Mouse (Mus musculus) liver, embryonic 16.5 days (tissue): ENCODE measurements around the gene Rapgefl1. TPM values are rescaled to one million over a fixed set of nuclear protein-coding genes. Genes with fewer than 3 reads are reported as not detected.
A peak's percentile ranks its signal among the peaks of the same experiment; 100 is the strongest.

Experiments
- ATAC-seq: fragments of 200-750 bp; cut with Nextera tagmentation; 2 replicates; pipeline ENCODE4 v1.8.0; 2017; ENCODE audit warnings: low read depth, mild to moderate bottlenecking, moderate number of reproducible peaks, moderate library complexity
- H3K27ac ChIP-seq: fragments of 300-500 bp; sonication (generic); 2 replicates; pipeline ENCODE4 v1.5.1; 2014; ENCODE audit warnings: mild to moderate bottlenecking, low read length
- H3K27me3 ChIP-seq: fragments of 300-500 bp; sonication (generic); 2 replicates; pipeline ENCODE4 v1.6.1; 2014; ENCODE audit warnings: low read depth, low read length, mixed read lengths; ENCODE audit not compliant: control insufficient read depth, insufficient read depth
- H3K36me3 ChIP-seq: fragments of 300-500 bp; sonication (generic); 2 replicates; pipeline ENCODE4 v1.6.1; 2014; ENCODE audit warnings: mild to moderate bottlenecking; ENCODE audit not compliant: control insufficient read depth, insufficient read depth
- H3K4me1 ChIP-seq: fragments of 300-500 bp; sonication (generic); 2 replicates; pipeline ENCODE4 v1.6.1; 2014; ENCODE audit warnings: low read depth, low read length, mixed read lengths; ENCODE audit not compliant: control insufficient read depth
- H3K4me2 ChIP-seq: fragments of 300-500 bp; sonication (generic); 2 replicates; pipeline ENCODE4 v1.6.1; 2014; ENCODE audit warnings: low read depth, low read length, mixed read lengths
- H3K4me3 ChIP-seq: fragments of 300-500 bp; sonication (generic); 2 replicates; pipeline ENCODE4 v1.5.1; 2014; ENCODE audit warnings: low read depth, mild to moderate bottlenecking, low read length
- H3K9ac ChIP-seq: fragments of 300-500 bp; sonication (generic); 2 replicates; pipeline ENCODE4 v1.6.1; 2014; ENCODE audit warnings: low read depth, low read length
- H3K9me3 ChIP-seq: fragments of 300-500 bp; sonication (generic); replicated peaks from 2 replicates; pipeline ENCODE4 v1.6.1; 2016; ENCODE audit warnings: low read length; ENCODE audit not compliant: control insufficient read depth
- WGBS: fragments of 180-500 bp; shearing (Covaris S2); extraction: QIAGEN DNeasy Blood & Tissue Kit; methylation state at CpG from one replicate; pipeline ENCODE4 v1.1.7; 2014; ENCODE audit not compliant: insufficient replicate concordance; 5-methylcytosine and 5-hydroxymethylcytosine counted together
- polyA plus RNA-seq: library from polyadenylated mRNA; unstranded; fragments of >200 nt; fragmentation: Nextera tagmentation; extraction: Ambion mirVana; gene quantifications from 2 replicates; pipeline ENCODE4 v1.2.1, GENCODE M21; 2015

Gene Rapgefl1
- polyA plus RNA-seq = 0.06 and 0.18 TPM in 2 replicates

GRCm38 (mm10) chr11:98836651-98837141 lies at the start of gene Rapgefl1:
TSS of gene Rapgefl1 (plus strand) at chr11:98836785.
- peaks cover 30% of the 10 kb centered on the region for H3K27me3 ChIP-seq
- H3K4me3 ChIP-seq = peak within 1 kb of the TSS; percentile 68
- H3K27ac ChIP-seq = no peak within 1 kb of the TSS
- peaks cover 18% of the 10 kb centered on the region for H3K36me3 ChIP-seq
- peak within 1 kb of the TSS; percentile 98 for H3K4me2 ChIP-seq
- peaks cover 16% of the 10 kb centered on the region for H3K4me1 ChIP-seq
- WGBS = 0% methylated on average over 46 of the region's 48 CpGs
- ATAC-seq = peak; percentile 93
- H3K9ac ChIP-seq = peak within 1 kb of the TSS; percentile 64
- H3K9me3 ChIP-seq = no peaks in the 10 kb centered on the region

DNA sequence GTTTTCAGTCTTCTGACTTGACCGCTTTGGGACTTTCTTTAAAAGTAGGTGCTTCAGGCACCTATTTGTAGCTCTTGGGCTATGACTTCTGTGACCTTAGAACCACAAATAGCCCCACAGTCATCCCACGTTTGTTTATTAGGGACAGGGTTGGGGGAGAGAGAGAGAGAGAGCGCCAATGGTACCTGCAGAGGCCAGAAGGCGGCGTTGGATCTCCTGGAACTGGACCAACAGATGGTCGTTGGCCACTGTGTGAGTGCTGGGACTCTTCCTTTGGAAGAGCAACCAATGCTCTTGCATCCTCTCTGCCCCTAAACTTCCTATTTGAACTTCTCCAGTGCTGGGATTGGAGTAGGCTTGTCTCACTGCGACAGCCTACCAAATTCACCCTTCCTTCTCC lies 49.4 kb upstream of the Rapgefl1 start:
- Histone ChIP-seq H3K36me3 (no peaks in the 10 kb centered on the region), H3K9me3 (no peaks in the 10 kb centered on the region), H3K4me2 (no peak overlapping the region), H3K4me1 (peaks cover 70% of the 10 kb centered on the region), H3K9ac (no peak overlapping the region), H3K27me3 (no peaks in the 10 kb centered on the region), H3K27ac (peak overlapping the region; percentile 52; the same call in 1 of the 2 replicates), H3K4me3 (no peak overlapping the region)
- ATAC-seq = no peak
- 36% methylated on average over 7 of the region's 7 CpGs for WGBS

GRCm38 (mm10) chr11:98787691-98788090 lies 48.9 kb upstream of the Rapgefl1 start:
- no peak overlapping the region for H3K27ac ChIP-seq
- WGBS = 83% methylated on average over 1 of the region's 1 CpGs

GRCm38 (mm10) chr11:98788139-98788538 lies 48.4 kb upstream of the Rapgefl1 start:
- Histone ChIP-seq H3K9me3 (no peaks in the 10 kb centered on the region), H3K9ac (no peak overlapping the region; the same call in 1 of the 2 replicates), H3K4me3 (no peak overlapping the region), H3K4me1 (peaks cover 62% of the 10 kb centered on the region), H3K27me3 (no peaks in the 10 kb centered on the region), H3K36me3 (no peaks in the 10 kb centered on the region), H3K4me2 (peak overlapping the region; percentile 92; the same call in 1 of the 2 replicates), H3K27ac (peak overlapping the region; percentile 67)
- WGBS = 84% methylated on average over 5 of the region's 5 CpGs
- ATAC-seq = no peak

More at GRCm38 (mm10) chr11:98787691-98788090, 48.9 kb upstream of the Rapgefl1 start:
- Histone ChIP-seq H3K4me1 (peaks cover 66% of the 10 kb centered on the region), H3K9me3 (no peaks in the 10 kb centered on the region), H3K27me3 (no peaks in the 10 kb centered on the region), H3K9ac (no peak overlapping the region), H3K4me3 (no peak overlapping the region), H3K36me3 (no peaks in the 10 kb centered on the region), H3K4me2 (no peak overlapping the region)
- ATAC-seq = no peak

- H3K4me1 ChIP-seq = peaks cover 58% of the 10 kb centered on the region
- no peaks in the 10 kb centered on the region for H3K36me3 ChIP-seq
- H3K9ac ChIP-seq = peak overlapping the region; percentile 65
- H3K27me3 ChIP-seq = no peaks in the 10 kb centered on the region
- H3K4me3 ChIP-seq = peak overlapping the region; percentile 63
- H3K4me2 ChIP-seq = peak overlapping the region; percentile 92
- H3K9me3 ChIP-seq = no peaks in the 10 kb centered on the region
- peak overlapping the region; percentile 67 for H3K27ac ChIP-seq
- peak; percentile 77 for ATAC-seq
- 8% methylated on average over 18 of the region's 18 CpGs for WGBS
These were observed 47.9 kb upstream of the Rapgefl1 start for GRCm38 (mm10) chr11:98788550-98789218.

- Histone ChIP-seq H3K27me3 (no peaks in the 10 kb centered on the region), H3K9me3 (no peaks in the 10 kb centered on the region), H3K36me3 (no peaks in the 10 kb centered on the region), H3K4me2 (peak overlapping the region; percentile 92), H3K4me1 (peaks cover 58% of the 10 kb centered on the region), H3K27ac (peak overlapping the region; percentile 39; the same call in 1 of the 2 replicates), H3K9ac (peak overlapping the region; percentile 65), H3K4me3 (peak overlapping the region; percentile 63)
- under 1% methylated on average over 25 of the region's 25 CpGs for WGBS
- ATAC-seq = no peak
These were observed 47.3 kb upstream of the Rapgefl1 start for GRCm38 (mm10) chr11:98789219-98789807.

- H3K27ac ChIP-seq = no peak overlapping the region
- H3K27me3 ChIP-seq = no peaks in the 10 kb centered on the region
- peak overlapping the region; percentile 65; the same call in 1 of the 2 replicates for H3K9ac ChIP-seq
- peak overlapping the region; percentile 63 for H3K4me3 ChIP-seq
- 17% methylated on average over 5 of the region's 5 CpGs for WGBS
- peaks cover 57% of the 10 kb centered on the region for H3K4me1 ChIP-seq
- peak overlapping the region; percentile 92 for H3K4me2 ChIP-seq
- H3K9me3 ChIP-seq = no peaks in the 10 kb centered on the region
- no peaks in the 10 kb centered on the region for H3K36me3 ChIP-seq
- no peak for ATAC-seq
These were observed 46.8 kb upstream of the Rapgefl1 start for GRCm38 (mm10) chr11:98789824-98790223.

GRCm38 (mm10) chr11:98790631-98791205 lies 45.9 kb upstream of the Rapgefl1 start:
- Histone ChIP-seq H3K27ac (no peak overlapping the region), H3K36me3 (no peaks in the 10 kb centered on the region), H3K27me3 (no peaks in the 10 kb centered on the region), H3K9me3 (no peaks in the 10 kb centered on the region), H3K9ac (no peak overlapping the region), H3K4me3 (no peak overlapping the region), H3K4me2 (no peak overlapping the region), H3K4me1 (peaks cover 51% of the 10 kb centered on the region)
- 78% methylated on average over 5 of the region's 5 CpGs for WGBS
- ATAC-seq = no peak
